Mouse (Mus musculus) stomach, embryonic 16.5 days (tissue): ENCODE results near the gene Ifitm1. TPM values are rescaled to one million over a fixed set of nuclear protein-coding genes. Genes with fewer than 3 reads are reported as not detected.
"Not testable (repeated sequence)": the region's sequence is repeated elsewhere in the genome, so short reads cannot be mapped to it uniquely, and the experiment has no call there.

Experiments used
- ATAC-seq: fragments of 200-750 bp; cut with Nextera tagmentation; 2 replicates; pipeline ENCODE4 v1.8.0; 2017; ENCODE audit warnings: moderate number of reproducible peaks, moderate TSS enrichment; ENCODE audit not compliant: insufficient read depth, low FRiP score
- H3K27ac ChIP-seq: fragments of 300-500 bp; sonication (generic); 2 replicates; pipeline ENCODE4 v1.5.1; 2014; ENCODE audit warnings: low read length
- H3K27me3 ChIP-seq: fragments of 300-500 bp; sonication (generic); 2 replicates; pipeline ENCODE4 v1.6.1; 2014; ENCODE audit warnings: low read length, control low read depth, mixed read lengths; ENCODE audit not compliant: control insufficient read depth, insufficient read depth
- H3K36me3 ChIP-seq: fragments of 300-500 bp; sonication (generic); 2 replicates; pipeline ENCODE4 v1.6.1; 2014; ENCODE audit warnings: low read length; ENCODE audit not compliant: control insufficient read depth, insufficient read depth
- H3K4me1 ChIP-seq: fragments of 300-500 bp; sonication (generic); 2 replicates; pipeline ENCODE4 v1.6.1; 2014; ENCODE audit warnings: low read length, control low read depth, mixed read lengths; ENCODE audit not compliant: control insufficient read depth, insufficient read depth
- H3K4me2 ChIP-seq: fragments of 300-500 bp; sonication (generic); 2 replicates; pipeline ENCODE4 v1.6.1; 2014; ENCODE audit warnings: low read depth, low read length, mixed read lengths
- H3K4me3 ChIP-seq: fragments of 300-500 bp; sonication (generic); replicated peaks from 2 replicates; pipeline ENCODE4 v1.5.1; 2014; ENCODE audit warnings: mild to moderate bottlenecking, low read length
- H3K9ac ChIP-seq: fragments of 300-500 bp; sonication (generic); 2 replicates; pipeline ENCODE4 v1.6.1; 2014; ENCODE audit warnings: low read length
- H3K9me3 ChIP-seq: fragments of 300-500 bp; sonication (generic); replicated peaks from 2 replicates; pipeline ENCODE4 v1.6.1; 2016; ENCODE audit warnings: low read length, control low read depth; ENCODE audit not compliant: control insufficient read depth
- WGBS: fragments of 180-500 bp; shearing (Covaris S2); extraction: QIAGEN DNeasy Blood & Tissue Kit; methylation state at CpG from one replicate; pipeline ENCODE4 v1.1.7; 2014; 5-methylcytosine and 5-hydroxymethylcytosine counted together
- polyA plus RNA-seq: library from polyadenylated mRNA; unstranded; fragments of >200 nt; fragmentation: Nextera tagmentation; extraction: Ambion mirVana; gene quantifications from 2 replicates; pipeline ENCODE4 v1.2.1, GENCODE M21; 2015

Gene Ifitm1
- polyA plus RNA-seq, 1 experiment from 2014 or later, result 156 TPM

DNA sequence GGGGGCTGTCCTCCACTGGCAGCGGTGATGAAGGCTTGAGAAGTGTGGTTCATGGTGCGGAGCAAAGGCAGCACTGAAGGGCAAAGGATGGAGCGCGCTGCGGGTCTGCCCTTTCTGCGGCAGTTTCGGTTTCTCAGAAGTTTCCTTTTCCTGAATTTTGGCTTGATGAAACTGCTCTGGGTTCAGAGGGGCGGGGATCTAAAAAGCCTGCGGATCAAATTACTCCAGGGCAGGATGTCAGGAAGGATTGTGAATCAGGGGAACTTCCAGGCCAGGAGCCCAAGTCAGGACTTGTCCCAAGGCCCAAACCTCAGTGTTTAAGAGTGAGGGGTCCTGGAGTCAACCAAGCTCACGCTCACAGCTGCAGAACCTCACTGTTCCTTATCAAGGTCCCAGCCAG is 43.6 kb downstream of the Ifitm1 start, which contains the start of gene Ifitm3:
TSS of gene Ifitm3 (minus strand) at position 178 of the 400 bp plus-strand sequence.
- H3K4me3 ChIP-seq, result peak within 1 kb of the TSS; percentile 56
- peaks cover 19% of the 10 kb centered on the region for H3K4me1 ChIP-seq
- H3K36me3 ChIP-seq, result no peaks in the 10 kb centered on the region
- peak within 1 kb of the TSS; percentile 88 for H3K27ac ChIP-seq
- no peaks in the 10 kb centered on the region for H3K9me3 ChIP-seq
- no peaks in the 10 kb centered on the region for H3K27me3 ChIP-seq
- WGBS, result 6% methylated on average over 10 of the region's 10 CpGs
- H3K9ac ChIP-seq, result peak within 1 kb of the TSS; percentile 76
- H3K4me2 ChIP-seq, result peak within 1 kb of the TSS; percentile 49
- ATAC-seq, result 0 out of 2 replicates have a peak, but pooled peaks have one; percentile 35

DNA sequence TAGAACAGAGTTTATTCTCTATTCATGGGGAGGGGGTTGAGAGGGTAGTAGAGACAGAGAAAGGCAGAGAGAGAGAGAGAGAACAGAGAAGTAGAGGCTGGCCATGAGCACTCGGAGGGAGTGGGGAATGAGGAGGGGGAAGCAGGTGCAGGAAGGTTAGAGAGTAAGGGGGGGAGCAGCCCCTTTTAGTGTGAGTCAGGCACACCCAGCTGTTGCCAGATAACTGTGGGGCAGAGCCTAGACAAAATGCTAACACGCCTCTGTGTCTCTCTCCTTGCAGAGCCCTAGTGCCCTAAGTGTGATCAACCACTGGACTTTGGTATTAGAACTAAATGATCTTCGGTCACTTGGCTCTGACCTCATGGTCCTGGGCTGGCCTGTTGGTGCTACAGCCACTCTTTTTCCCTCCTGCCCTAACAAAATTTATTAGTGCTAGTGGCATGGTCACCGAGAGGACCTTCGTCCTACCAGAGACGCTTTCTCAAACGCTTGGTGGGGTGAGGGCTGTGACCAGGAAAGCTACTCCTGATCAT is 44.3 kb downstream of the Ifitm1 start:
- 88% methylated on average over 7 of the region's 7 CpGs for WGBS
- Histone ChIP-seq H3K27ac (peak overlapping the region; percentile 88), H3K4me3 (no peak overlapping the region), H3K9me3 (no peaks in the 10 kb centered on the region), H3K9ac (peak overlapping the region; percentile 76; the same call in 1 of the 2 replicates), H3K4me2 (no peak overlapping the region), H3K27me3 (no peaks in the 10 kb centered on the region), H3K4me1 (peaks cover 19% of the 10 kb centered on the region), H3K36me3 (no peaks in the 10 kb centered on the region)
- no peak for ATAC-seq

DNA sequence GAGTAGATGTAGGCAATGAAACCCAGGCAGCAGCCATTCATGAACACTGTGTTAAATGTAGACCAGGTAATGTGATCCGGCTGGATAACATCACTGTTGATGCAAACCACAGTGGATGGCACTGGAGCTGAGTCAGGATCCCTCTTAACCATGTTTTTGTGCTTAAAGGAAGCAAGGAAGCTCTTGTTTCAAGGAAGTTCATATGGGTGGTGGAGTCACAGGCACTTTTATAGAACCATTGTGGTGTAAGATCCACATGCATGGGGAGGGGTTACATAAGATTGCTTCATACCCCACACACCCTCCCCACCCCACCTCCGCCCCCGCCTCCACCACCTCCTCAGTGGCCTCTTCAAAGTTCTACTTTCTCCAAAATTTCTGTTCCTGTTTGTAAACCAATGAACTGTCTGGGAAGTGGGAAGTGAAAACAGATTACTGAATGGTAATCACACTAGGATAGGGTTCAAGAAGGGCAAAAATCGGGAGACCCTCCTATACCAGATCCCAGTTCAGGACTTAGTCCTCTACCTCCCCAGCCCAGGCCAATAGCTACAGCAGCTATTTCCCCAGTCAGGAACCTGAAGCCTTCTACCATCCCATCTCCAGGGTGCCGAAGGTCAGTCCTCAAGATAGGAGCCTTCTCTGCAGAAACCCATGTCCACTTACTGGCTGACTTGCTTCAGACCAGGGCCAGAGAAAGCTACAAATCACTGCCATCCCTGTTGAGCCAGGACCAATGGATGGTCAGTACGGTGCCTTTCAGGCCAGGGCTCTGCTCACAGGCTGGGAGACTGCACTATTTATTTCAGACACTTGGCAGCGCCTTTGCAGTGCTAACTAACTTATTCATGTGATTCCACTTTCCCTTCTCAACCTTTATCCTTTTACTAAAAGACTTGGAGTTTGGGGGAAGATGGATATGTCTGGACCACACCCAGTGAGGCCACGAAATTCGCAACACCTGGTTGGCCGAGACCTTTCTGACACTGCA is 50.0 kb downstream of the Ifitm1 start:
- H3K27me3 ChIP-seq, result no peaks in the 10 kb centered on the region
- no peak for ATAC-seq
- H3K27ac ChIP-seq, result no peak overlapping the region
- no peaks in the 10 kb centered on the region for H3K4me1 ChIP-seq
- no peaks in the 10 kb centered on the region for H3K9me3 ChIP-seq
- no peak overlapping the region for H3K4me3 ChIP-seq
- no peak overlapping the region for H3K9ac ChIP-seq
- WGBS, result 78% methylated on average over 10 of the region's 10 CpGs
- H3K4me2 ChIP-seq, result no peak overlapping the region
- no peaks in the 10 kb centered on the region for H3K36me3 ChIP-seq

DNA sequence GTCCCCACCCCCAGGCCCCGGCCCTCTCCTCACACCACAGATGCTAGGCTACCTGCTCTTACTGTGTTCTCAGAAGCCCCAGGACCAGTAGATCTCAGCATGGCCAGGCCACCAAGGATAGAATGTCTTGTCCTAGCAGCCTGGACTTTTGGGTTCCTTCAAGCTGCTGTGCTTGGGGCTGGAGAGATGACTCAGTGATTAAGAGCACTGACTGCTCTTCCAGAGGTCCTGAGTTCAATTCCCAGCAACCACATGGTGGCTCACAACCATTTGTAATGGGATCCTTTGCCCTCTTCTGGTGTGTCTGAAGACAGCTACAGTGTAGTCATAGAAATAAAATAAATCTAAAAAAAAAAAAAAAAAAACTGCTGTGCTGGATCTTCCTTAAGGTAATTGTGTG is 50.8 kb downstream of the Ifitm1 start, which contains the start of gene Ifitm6:
TSS of gene Ifitm6 (minus strand) at position 101 of the 400 bp plus-strand sequence.
- H3K4me1 ChIP-seq, H3K9ac ChIP-seq, H3K4me3 ChIP-seq, H3K4me2 ChIP-seq, ATAC-seq, H3K36me3 ChIP-seq, H3K27ac ChIP-seq, H3K27me3 ChIP-seq, H3K9me3 ChIP-seq: not testable (repeated sequence)
- 73% methylated on average over 1 of the region's 1 CpGs for WGBS

DNA sequence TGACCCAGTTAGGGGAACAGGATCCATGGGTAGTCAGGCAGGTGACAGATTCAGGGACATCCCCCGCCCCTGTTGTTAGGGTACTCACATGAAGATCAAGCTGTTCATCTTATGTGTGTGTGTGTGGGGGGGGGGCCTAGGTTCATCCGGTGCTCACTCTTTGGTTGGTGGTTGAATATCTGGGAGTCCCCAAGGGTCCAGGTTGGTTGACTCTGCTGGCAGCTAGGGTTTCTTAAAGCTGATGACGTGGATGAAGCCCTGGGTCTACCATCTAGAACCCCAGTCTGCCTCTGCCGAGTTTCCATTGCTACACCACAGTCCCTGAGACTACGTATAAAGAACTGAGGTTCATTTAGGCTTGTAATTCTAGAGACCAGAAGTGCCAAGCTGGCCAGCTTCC is 52.0 kb downstream of the Ifitm1 start:
- no peaks in the 10 kb centered on the region for H3K27me3 ChIP-seq
- H3K4me2 ChIP-seq, result no peak overlapping the region
- ATAC-seq, result no peak
- no peaks in the 10 kb centered on the region for H3K4me1 ChIP-seq
- H3K36me3 ChIP-seq, result no peaks in the 10 kb centered on the region
- no peaks in the 10 kb centered on the region for H3K9me3 ChIP-seq
- 90% methylated on average over 5 of the region's 5 CpGs for WGBS
- H3K9ac ChIP-seq, result no peak overlapping the region
- H3K4me3 ChIP-seq, result no peak overlapping the region
- no peak overlapping the region for H3K27ac ChIP-seq

Other genes starting within 250 kb of the Ifitm1 start
- not detected in 2 replicates for gene Cyp2e1, start 203.5 kb upstream of the Ifitm1 start, polyA plus RNA-seq
- 0.35 TPM in 1 of 2 replicates, not detected in the other for gene Syce1, start 179.4 kb upstream of the Ifitm1 start, polyA plus RNA-seq
- gene Zfp941, start 145.0 kb upstream of the Ifitm1 start, polyA plus RNA-seq, result 1.3 and 1.9 TPM in 2 replicates
- gene Urah, start 132.2 kb upstream of the Ifitm1 start, polyA plus RNA-seq, result 26.7 and 34.7 TPM in 2 replicates
- gene Scgb1c1, start 121.7 kb upstream of the Ifitm1 start, polyA plus RNA-seq, result not detected in 2 replicates
- gene Odf3, start 119.4 kb upstream of the Ifitm1 start, polyA plus RNA-seq, result 0.08 TPM in 1 of 2 replicates, not detected in the other
- gene Gm45785, start 110.9 kb upstream of the Ifitm1 start, polyA plus RNA-seq, result not detected in 2 replicates
- gene Ric8a, start 110.3 kb upstream of the Ifitm1 start, polyA plus RNA-seq, result 62.5 and 77.8 TPM in 2 replicates
- 43.5 and 46.6 TPM in 2 replicates for gene Bet1l, start 109.6 kb upstream of the Ifitm1 start, polyA plus RNA-seq
- 189 and 193 TPM in 2 replicates for gene Psmd13, start 85.3 kb upstream of the Ifitm1 start, polyA plus RNA-seq
- 24.0 and 27.4 TPM in 2 replicates for gene Sirt3, start 84.9 kb upstream of the Ifitm1 start, polyA plus RNA-seq
- gene Cox8b, start 66.8 kb upstream of the Ifitm1 start, polyA plus RNA-seq, result 1.3 and 19.4 TPM in 2 replicates
- 9.9 and 10.0 TPM in 2 replicates for gene Nlrp6, start 46.3 kb upstream of the Ifitm1 start, polyA plus RNA-seq
- gene Pgghg, start 25.8 kb upstream of the Ifitm1 start, polyA plus RNA-seq, result 25.6 and 27.3 TPM in 2 replicates
- gene Ifitm5, start 16.9 kb upstream of the Ifitm1 start, polyA plus RNA-seq, result 3.8 and 4.4 TPM in 2 replicates
- not detected in 2 replicates for gene Gm45717, start 11.3 kb upstream of the Ifitm1 start, polyA plus RNA-seq
- gene Ifitm2, start 11.2 kb upstream of the Ifitm1 start, polyA plus RNA-seq, result 1,006 and 1,276 TPM in 2 replicates
- gene Ifitm3, start 43.5 kb downstream of the Ifitm1 start, polyA plus RNA-seq, result 322 and 395 TPM in 2 replicates
- 5.5 and 7.5 TPM in 2 replicates for gene Ifitm6, start 50.7 kb downstream of the Ifitm1 start, polyA plus RNA-seq
- not detected in 2 replicates for gene Gm17387, start 61.9 kb downstream of the Ifitm1 start, polyA plus RNA-seq
- 4.9 and 5.1 TPM in 2 replicates for gene B4galnt4, start 93.9 kb downstream of the Ifitm1 start, polyA plus RNA-seq
- gene Pkp3, start 111.0 kb downstream of the Ifitm1 start, polyA plus RNA-seq, result 74.2 and 103 TPM in 2 replicates
- 14.1 and 14.7 TPM in 2 replicates for gene Sigirr, start 133.4 kb downstream of the Ifitm1 start, polyA plus RNA-seq
- 22.5 and 26.2 TPM in 2 replicates for gene Ano9, start 150.6 kb downstream of the Ifitm1 start, polyA plus RNA-seq
- gene Ptdss2, start 155.2 kb downstream of the Ifitm1 start, polyA plus RNA-seq, result 56.0 and 59.4 TPM in 2 replicates
- 240 and 265 TPM in 2 replicates for gene Rnh1, start 205.6 kb downstream of the Ifitm1 start, polyA plus RNA-seq
- gene Hras, start 226.8 kb downstream of the Ifitm1 start, polyA plus RNA-seq, result 45.1 and 48.0 TPM in 2 replicates
- 7.1 TPM in 2 replicates for gene Lrrc56, start 226.9 kb downstream of the Ifitm1 start, polyA plus RNA-seq
- 4.8 and 6.3 TPM in 2 replicates for gene Lmntd2, start 246.9 kb downstream of the Ifitm1 start, polyA plus RNA-seq
- gene Rassf7, start 248.6 kb downstream of the Ifitm1 start, polyA plus RNA-seq, result 82.3 and 104 TPM in 2 replicates